Mouse (Mus musculus) thymus, adult 2 months (tissue): ENCODE data around the gene Agfg1.

Experiments used
- CTCF ChIP-seq: fragments of 200-500 bp; IDR thresholded peaks from 2 replicates; pipeline ENCODE4 v1.5.1; 2012; ENCODE audit warnings: mild to moderate bottlenecking, control low read depth, low read length, moderate library complexity, borderline replicate concordance; ENCODE audit not compliant: control insufficient read depth, poor library complexity, insufficient read depth; ENCODE audit errors: extremely low read depth
- POLR2A ChIP-seq: fragments of 200-500 bp; IDR thresholded peaks from 2 replicates; pipeline ENCODE4 v1.6.1; 2012; ENCODE audit warnings: mild to moderate bottlenecking, low read length, control low read depth, moderate library complexity; ENCODE audit not compliant: control insufficient read depth, poor library complexity, insufficient read depth; ENCODE audit errors: extremely low read depth

DNA sequence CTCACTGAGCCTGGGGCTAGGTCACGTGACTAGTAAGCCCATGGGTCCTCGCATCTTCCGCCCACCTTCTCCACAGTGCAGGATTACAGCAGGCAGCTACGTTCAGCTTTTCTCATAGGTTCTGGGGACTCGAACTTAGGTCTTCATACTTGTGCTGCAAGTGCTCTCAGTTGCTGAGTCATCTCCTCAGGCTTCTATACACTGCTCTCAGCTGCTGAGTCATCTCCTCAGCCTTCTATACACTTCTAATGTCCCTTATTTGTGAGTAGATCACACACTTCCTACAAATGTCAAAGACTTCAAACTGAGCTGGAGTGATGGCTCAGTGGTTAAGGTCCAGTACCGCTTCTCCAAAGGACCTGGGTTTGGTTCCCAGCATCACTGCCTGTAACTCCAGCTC lies 47.0 kb upstream of the Agfg1 start:
- TF ChIP-seq CTCF (no peak), POLR2A (no peak)
